In the genomic region with DNA sequence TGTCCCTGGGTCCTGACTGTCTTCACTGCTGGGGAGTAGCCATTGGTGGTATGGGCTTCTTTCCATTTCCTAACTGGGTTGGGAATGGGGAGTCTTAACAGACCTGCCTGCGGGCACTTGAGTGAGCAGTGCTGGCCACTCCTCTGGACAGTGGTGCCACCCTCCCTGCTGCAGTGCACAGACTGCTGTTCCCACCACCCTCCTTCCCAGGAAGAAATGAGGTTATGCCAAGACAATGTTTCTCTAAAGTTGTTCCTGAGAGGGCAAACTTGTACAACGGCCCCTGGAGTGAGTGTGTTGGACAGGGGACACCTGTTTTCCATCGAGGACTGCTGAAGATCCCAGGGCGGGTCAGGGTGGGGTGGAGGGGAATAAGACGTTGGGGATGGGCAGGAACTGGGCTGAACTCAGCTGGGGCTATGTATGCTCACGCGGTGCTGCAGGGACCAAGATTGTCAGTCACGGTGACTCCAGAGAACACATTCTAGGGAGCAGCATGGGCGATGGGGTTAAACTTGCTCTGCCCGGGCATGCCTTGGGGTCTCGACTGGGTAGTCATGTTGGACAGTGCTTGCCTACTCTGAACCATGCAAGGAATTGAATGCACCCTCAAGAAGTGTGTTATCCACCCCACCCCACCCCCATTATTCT, we compare ENCODE assay signal across 8 mouse cellular contexts. TPM values are rescaled to one million over a fixed set of nuclear protein-coding genes. Genes with fewer than 3 reads are reported as not detected.
DNase-seq lines count a peak whose midpoint lies in the region; ATAC-seq and TF ChIP-seq lines count a peak whose summit lies in the region.

No protein-coding gene starts in this region.

- H3K27me3 ChIP-seq in C2C12 (ENCODE audit: control insufficient read depth, insufficient read depth, insufficient read length) = no peaks in the 10 kb centered on the region
- H3K27me3 ChIP-seq in forebrain, embryonic 16.5 days (replicated peaks; ENCODE audit: control insufficient read depth, insufficient read depth, low read length) = no peaks in the 10 kb centered on the region
- no peaks in the 10 kb centered on the region for H3K27me3 ChIP-seq in liver, embryonic 11.5 days (replicated peaks; ENCODE audit: control insufficient read depth, insufficient read depth, low read length)
- H3K27me3 ChIP-seq in stomach, embryonic 16.5 days (ENCODE audit: control insufficient read depth, insufficient read depth, low read length) = no peaks in the 10 kb centered on the region

- ATAC-seq in forebrain, embryonic 16.5 days = no peak; the same call in 1 of the 2 replicates
- no peak for ATAC-seq in liver, embryonic 11.5 days (replicated peaks; ENCODE audit: low FRiP score)
- ATAC-seq in stomach, embryonic 16.5 days (ENCODE audit: insufficient read depth, low FRiP score) = no peak

- H3K4me2 ChIP-seq in forebrain, embryonic 16.5 days (ENCODE audit: low read length) = peak overlapping the region; percentile 83
- H3K4me2 ChIP-seq in liver, embryonic 11.5 days = peak overlapping the region; percentile 80
- H3K4me2 ChIP-seq in stomach, embryonic 16.5 days (ENCODE audit: low read depth, low read length) = peak overlapping the region; percentile 84

- H3K4me3 ChIP-seq in C2C12 (ENCODE audit: insufficient read depth, poor library complexity, severe bottlenecking) = peak overlapping the region; percentile 69
- peak overlapping the region; percentile 84 for H3K4me3 ChIP-seq in forebrain, embryonic 16.5 days (replicated peaks; ENCODE audit: low read length)
- H3K4me3 ChIP-seq in liver, embryonic 11.5 days (ENCODE audit: low read depth, low read length) = peak overlapping the region; percentile 75
- peak overlapping the region; percentile 97 for H3K4me3 ChIP-seq in stomach, embryonic 16.5 days (replicated peaks; ENCODE audit: low read length)

- no peak overlapping the region for H3K27ac ChIP-seq in forebrain, embryonic 16.5 days (ENCODE audit: low read length)
- H3K27ac ChIP-seq in liver, embryonic 11.5 days (ENCODE audit: low read depth, low read length) = no peak overlapping the region
- peak overlapping the region; percentile 95 for H3K27ac ChIP-seq in stomach, embryonic 16.5 days (ENCODE audit: low read length)

- 64% methylated on average over 11 of the region's 11 CpGs for WGBS in forebrain, embryonic 16.5 days
- 34% methylated on average over 11 of the region's 11 CpGs for WGBS in liver, embryonic 11.5 days
- WGBS in stomach, embryonic 16.5 days = 23% methylated on average over 11 of the region's 11 CpGs

- peak overlapping the region; percentile 87 for H3K9ac ChIP-seq in forebrain, embryonic 16.5 days (replicated peaks; ENCODE audit: low read depth, low read length)
- H3K9ac ChIP-seq in liver, embryonic 11.5 days (ENCODE audit: low read depth, low read length) = peak overlapping the region; percentile 93
- H3K9ac ChIP-seq in stomach, embryonic 16.5 days (ENCODE audit: low read length) = peak overlapping the region; percentile 98

- peaks cover 37% of the 10 kb centered on the region for H3K4me1 ChIP-seq in forebrain, embryonic 16.5 days (replicated peaks; ENCODE audit: control insufficient read depth, insufficient read depth, low read length)
- H3K4me1 ChIP-seq in liver, embryonic 11.5 days (replicated peaks; ENCODE audit: control insufficient read depth, insufficient read depth, low read length) = peaks cover 54% of the 10 kb centered on the region
- H3K4me1 ChIP-seq in stomach, embryonic 16.5 days (ENCODE audit: control insufficient read depth, insufficient read depth, low read length) = peaks cover 49% of the 10 kb centered on the region

- TF ChIP-seq CTCF in C2C12 (IDR thresholded peaks at IDR 0.05; ENCODE audit: control insufficient read depth, insufficient read depth, insufficient read length) = no peak

- H3K9me3 ChIP-seq in forebrain, embryonic 16.5 days (ENCODE audit: control insufficient read depth, low read length) = no peaks in the 10 kb centered on the region
- no peaks in the 10 kb centered on the region for H3K9me3 ChIP-seq in liver, embryonic 11.5 days (ENCODE audit: control insufficient read depth, low read length)
- H3K9me3 ChIP-seq in stomach, embryonic 16.5 days (replicated peaks; ENCODE audit: control insufficient read depth, low read length) = no peaks in the 10 kb centered on the region

- peaks cover 64% of the 10 kb centered on the region for H3K79me2 ChIP-seq in C2C12 (ENCODE audit: control insufficient read depth, insufficient read depth)

- H3K36me3 ChIP-seq in C2C12 (ENCODE audit: control insufficient read depth, insufficient read depth) = peaks cover 24% of the 10 kb centered on the region
- no peaks in the 10 kb centered on the region for H3K36me3 ChIP-seq in forebrain, embryonic 16.5 days (ENCODE audit: control insufficient read depth, insufficient read depth)
- no peaks in the 10 kb centered on the region for H3K36me3 ChIP-seq in liver, embryonic 11.5 days (ENCODE audit: control insufficient read depth, insufficient read depth, low read length)
- H3K36me3 ChIP-seq in stomach, embryonic 16.5 days (ENCODE audit: control insufficient read depth, insufficient read depth, low read length) = 0 out of 2 replicates have a peak, but pooled peaks cover 3% of the 10 kb centered on the region

- peak; percentile 38 for DNase-seq in adrenal gland, postnatal 10 days
- no peak for DNase-seq in adrenal gland, adult 8-10 months
- DNase-seq in liver, embryonic 11.5 days (ENCODE audit: low spot score) = no peak
- DNase-seq in embryo, embryonic 10.5 days (ENCODE audit: low spot score) = no peak
- no peak for DNase-seq in adrenal gland, adult 18-20 months (ENCODE audit: low spot score in 2 of 2)

- H3ac ChIP-seq in C2C12 (ENCODE audit: control insufficient read depth, insufficient read length, low read depth) = peak overlapping the region; percentile 68

- H3K79me3 ChIP-seq in C2C12 (ENCODE audit: low read depth) = peaks cover 55% of the 10 kb centered on the region

TF ChIP-seq in C2C12, 6 proteins besides CTCF, POLR2A, EP300 and RAD21:
- TF ChIP-seq MYOD1 (IDR thresholded peaks at IDR 0.05; ENCODE audit: control insufficient read depth, insufficient read length, low read depth) (no peak), CEBPB (IDR thresholded peaks at IDR 0.05; ENCODE audit: low read depth) (no peak)

RNA-seq across cellular contexts. Expression of gene Cd81, which starts 1.5 kb away (rescaled TPM):
- total RNA-seq in adrenal gland, postnatal 10 days (2021) = 100 to 1,000 TPM; 499 to 511 TPM
- total RNA-seq in adrenal gland, adult 8-10 months (2022) = 100 to 1,000 TPM; 689 to 780 (median 728) TPM
- 380 TPM for polyA plus RNA-seq in C2C12 (2012; fragmentation: generic; extraction: Trizol)
- polyA plus RNA-seq in forebrain, embryonic 16.5 days (2015; fragmentation: Nextera tagmentation; extraction: Ambion mirVana) = 319 and 342 TPM in 2 replicates
- polyA plus RNA-seq in liver, embryonic 11.5 days (2014; fragmentation: Nextera tagmentation; extraction: Ambion mirVana) = 273 and 276 TPM in 2 replicates
- 638 and 686 TPM in 2 replicates for polyA plus RNA-seq in stomach, embryonic 16.5 days (2015; fragmentation: Nextera tagmentation; extraction: Ambion mirVana)
- total RNA-seq in adrenal gland, adult 18-20 months (2021) = 100 to 1,000 TPM; 609 to 688 TPM

RNA-seq across cellular contexts. Expression of gene Tssc4, which starts 15.0 kb away (rescaled TPM):
- 10 to 100 TPM; 26.9 to 31.2 TPM for total RNA-seq in adrenal gland, postnatal 10 days (2021)
- total RNA-seq in adrenal gland, adult 8-10 months (2022) = 10 to 100 TPM; 26.5 to 36.9 (median 33.5) TPM
- polyA plus RNA-seq in C2C12 (2012; fragmentation: generic; extraction: Trizol) = 86.7 TPM
- polyA plus RNA-seq in forebrain, embryonic 16.5 days (2015; fragmentation: Nextera tagmentation; extraction: Ambion mirVana) = 99.7 and 109 TPM in 2 replicates
- polyA plus RNA-seq in liver, embryonic 11.5 days (2014; fragmentation: Nextera tagmentation; extraction: Ambion mirVana) = 48.9 and 52.2 TPM in 2 replicates
- 75.8 and 84.7 TPM in 2 replicates for polyA plus RNA-seq in stomach, embryonic 16.5 days (2015; fragmentation: Nextera tagmentation; extraction: Ambion mirVana)
- total RNA-seq in adrenal gland, adult 18-20 months (2021) = 10 to 100 TPM; 24.0 to 26.3 TPM

RNA-seq across cellular contexts. Expression of gene Trpm5, which starts 40.4 kb away (rescaled TPM):
- total RNA-seq in adrenal gland, postnatal 10 days (2021) = 1 to 10 TPM in 1 of 2 experiments, under 1 TPM in 1; 0.99 to 1.0 TPM
- under 1 TPM; 0.17 to 0.32 (median 0.27) TPM for total RNA-seq in adrenal gland, adult 8-10 months (2022)
- polyA plus RNA-seq in C2C12 (2012; fragmentation: generic; extraction: Trizol) = 2.7 TPM
- 1.1 and 1.2 TPM in 2 replicates for polyA plus RNA-seq in forebrain, embryonic 16.5 days (2015; fragmentation: Nextera tagmentation; extraction: Ambion mirVana)
- 1.2 and 1.3 TPM in 2 replicates for polyA plus RNA-seq in liver, embryonic 11.5 days (2014; fragmentation: Nextera tagmentation; extraction: Ambion mirVana)
- polyA plus RNA-seq in stomach, embryonic 16.5 days (2015; fragmentation: Nextera tagmentation; extraction: Ambion mirVana) = 18.3 and 18.5 TPM in 2 replicates
- under 1 TPM; 0.30 to 0.38 TPM for total RNA-seq in adrenal gland, adult 18-20 months (2021)

RNA-seq across cellular contexts. Expression of gene Tspan32, which starts 49.2 kb away (rescaled TPM):
- total RNA-seq in adrenal gland, postnatal 10 days (2021) = 1 to 10 TPM; 2.2 to 3.4 TPM
- 1 to 10 TPM; 1.1 to 2.3 (median 1.7) TPM for total RNA-seq in adrenal gland, adult 8-10 months (2022)
- polyA plus RNA-seq in C2C12 (2012; fragmentation: generic; extraction: Trizol) = 1.9 TPM
- 0.32 and 0.53 TPM in 2 replicates for polyA plus RNA-seq in forebrain, embryonic 16.5 days (2015; fragmentation: Nextera tagmentation; extraction: Ambion mirVana)
- polyA plus RNA-seq in liver, embryonic 11.5 days (2014; fragmentation: Nextera tagmentation; extraction: Ambion mirVana) = 115 and 118 TPM in 2 replicates
- polyA plus RNA-seq in stomach, embryonic 16.5 days (2015; fragmentation: Nextera tagmentation; extraction: Ambion mirVana) = 4.1 and 6.0 TPM in 2 replicates
- total RNA-seq in adrenal gland, adult 18-20 months (2021) = 1 to 10 TPM in 1 of 2 experiments, under 1 TPM in 1; 0.50 to 1.2 TPM

RNA-seq across cellular contexts. Expression of gene Kcnq1, which starts 52.1 kb away (rescaled TPM):
- total RNA-seq in adrenal gland, postnatal 10 days (2021) = 1 to 10 TPM; 4.4 to 5.0 TPM
- total RNA-seq in adrenal gland, adult 8-10 months (2022) = 10 to 100 TPM in 2 of 4 experiments, 1 to 10 TPM in 2; 3.7 to 14.9 (median 9.0) TPM
- not detected for polyA plus RNA-seq in C2C12 (2012; fragmentation: generic; extraction: Trizol)
- 1.0 and 1.1 TPM in 2 replicates for polyA plus RNA-seq in forebrain, embryonic 16.5 days (2015; fragmentation: Nextera tagmentation; extraction: Ambion mirVana)
- polyA plus RNA-seq in liver, embryonic 11.5 days (2014; fragmentation: Nextera tagmentation; extraction: Ambion mirVana) = 0.59 and 1.2 TPM in 2 replicates
- polyA plus RNA-seq in stomach, embryonic 16.5 days (2015; fragmentation: Nextera tagmentation; extraction: Ambion mirVana) = 10.0 and 10.1 TPM in 2 replicates
- 1 to 10 TPM; 3.2 to 6.0 TPM for total RNA-seq in adrenal gland, adult 18-20 months (2021)
